Mouse (Mus musculus): ENCODE data around the gene Lmntd1. TPM values are rescaled to one million over a fixed set of nuclear protein-coding genes. Genes with fewer than 3 reads are reported as not detected.

The Lmntd1 gene
- polyA plus RNA-seq, 1 experiment from 2014 or later: 1.8 TPM

- Histone ChIP-seq H3K4me1 (ENCODE audit: control insufficient read depth, insufficient read depth, low read depth, low read length) (no peaks in the 10 kb centered on the region), H3K27ac (ENCODE audit: low read depth, low read length) (no peak overlapping the region), H3K4me3 (ENCODE audit: low read length) (no peak overlapping the region), H3K36me3 (ENCODE audit: control insufficient read depth, insufficient read depth, low read length) (no peaks in the 10 kb centered on the region), H3K9me3 (ENCODE audit: control insufficient read depth, low read length) (no peaks in the 10 kb centered on the region), H3K4me2 (ENCODE audit: low read length) (no peak overlapping the region), H3K27me3 (replicated peaks; ENCODE audit: control insufficient read depth, insufficient read depth, low read length) (no peaks in the 10 kb centered on the region), H3K9ac (ENCODE audit: low read depth, low read length) (no peak overlapping the region)
- no peak for ATAC-seq
- 75% methylated on average over 5 of the region's 5 CpGs for WGBS
Measured at GRCm38 (mm10) chr6:145610901-145611300, 3.2 kb downstream of the Lmntd1 start.

GRCm38 (mm10) chr6:145608693-145609092 lies 5.4 kb downstream of the Lmntd1 start:
- no peak for ATAC-seq
- Histone ChIP-seq H3K4me3 (ENCODE audit: low read length) (no peak overlapping the region), H3K9ac (ENCODE audit: low read depth, low read length) (no peak overlapping the region), H3K9me3 (ENCODE audit: control insufficient read depth, low read length) (no peaks in the 10 kb centered on the region), H3K4me1 (ENCODE audit: control insufficient read depth, insufficient read depth, low read depth, low read length) (peaks cover 2% of the 10 kb centered on the region; the same call in 1 of the 2 replicates), H3K27ac (ENCODE audit: low read depth, low read length) (no peak overlapping the region), H3K36me3 (ENCODE audit: control insufficient read depth, insufficient read depth, low read length) (no peaks in the 10 kb centered on the region), H3K27me3 (replicated peaks; ENCODE audit: control insufficient read depth, insufficient read depth, low read length) (no peaks in the 10 kb centered on the region), H3K4me2 (ENCODE audit: low read length) (no peak overlapping the region)
- WGBS: 92% methylated on average over 5 of the region's 5 CpGs

GRCm38 (mm10) chr6:145607746-145608145 lies 6.4 kb downstream of the Lmntd1 start:
- Histone ChIP-seq H3K4me2 (ENCODE audit: low read length) (no peak overlapping the region), H3K9ac (ENCODE audit: low read depth, low read length) (no peak overlapping the region), H3K27ac (ENCODE audit: low read depth, low read length) (no peak overlapping the region), H3K4me3 (ENCODE audit: low read length) (no peak overlapping the region), H3K4me1 (ENCODE audit: control insufficient read depth, insufficient read depth, low read depth, low read length) (peaks cover 2% of the 10 kb centered on the region; the same call in 1 of the 2 replicates), H3K36me3 (ENCODE audit: control insufficient read depth, insufficient read depth, low read length) (no peaks in the 10 kb centered on the region), H3K27me3 (replicated peaks; ENCODE audit: control insufficient read depth, insufficient read depth, low read length) (no peaks in the 10 kb centered on the region), H3K9me3 (ENCODE audit: control insufficient read depth, low read length) (no peaks in the 10 kb centered on the region)
- no peak for ATAC-seq
- 88% methylated on average over 4 of the region's 4 CpGs for WGBS

GRCm38 (mm10) chr6:145605203-145605602 lies 8.9 kb downstream of the Lmntd1 start:
- no peaks in the 10 kb centered on the region for H3K9me3 ChIP-seq (ENCODE audit: control insufficient read depth, low read length)
- H3K27ac ChIP-seq (ENCODE audit: low read depth, low read length): 0 out of 2 replicates have a peak overlapping the region, but pooled peaks have one; percentile 3
- no peak overlapping the region for H3K4me3 ChIP-seq (ENCODE audit: low read length)
- peaks cover 2% of the 10 kb centered on the region; the same call in 1 of the 2 replicates for H3K4me1 ChIP-seq (ENCODE audit: control insufficient read depth, insufficient read depth, low read depth, low read length)
- no peak overlapping the region for H3K9ac ChIP-seq (ENCODE audit: low read depth, low read length)
- H3K4me2 ChIP-seq (ENCODE audit: low read length): no peak overlapping the region
- no peaks in the 10 kb centered on the region for H3K27me3 ChIP-seq (replicated peaks; ENCODE audit: control insufficient read depth, insufficient read depth, low read length)
- no peaks in the 10 kb centered on the region for H3K36me3 ChIP-seq (ENCODE audit: control insufficient read depth, insufficient read depth, low read length)
- no peak for ATAC-seq
- WGBS: 28% methylated on average over 3 of the region's 3 CpGs

GRCm38 (mm10) chr6:145604648-145605047 lies 9.5 kb downstream of the Lmntd1 start:
- Histone ChIP-seq H3K9me3 (ENCODE audit: control insufficient read depth, low read length) (no peaks in the 10 kb centered on the region), H3K36me3 (ENCODE audit: control insufficient read depth, insufficient read depth, low read length) (no peaks in the 10 kb centered on the region), H3K4me1 (ENCODE audit: control insufficient read depth, insufficient read depth, low read depth, low read length) (peaks cover 2% of the 10 kb centered on the region; the same call in 1 of the 2 replicates), H3K27me3 (replicated peaks; ENCODE audit: control insufficient read depth, insufficient read depth, low read length) (no peaks in the 10 kb centered on the region), H3K4me2 (ENCODE audit: low read length) (no peak overlapping the region), H3K27ac (ENCODE audit: low read depth, low read length) (no peak overlapping the region), H3K9ac (ENCODE audit: low read depth, low read length) (no peak overlapping the region), H3K4me3 (ENCODE audit: low read length) (no peak overlapping the region)
- ATAC-seq: no peak
- WGBS: 74% methylated on average over 4 of the region's 4 CpGs

GRCm38 (mm10) chr6:145604126-145604525 lies 10.0 kb downstream of the Lmntd1 start:
- H3K27me3 ChIP-seq (replicated peaks; ENCODE audit: control insufficient read depth, insufficient read depth, low read length): no peaks in the 10 kb centered on the region
- no peak overlapping the region for H3K27ac ChIP-seq (ENCODE audit: low read depth, low read length)
- no peaks in the 10 kb centered on the region for H3K9me3 ChIP-seq (ENCODE audit: control insufficient read depth, low read length)
- H3K36me3 ChIP-seq (ENCODE audit: control insufficient read depth, insufficient read depth, low read length): no peaks in the 10 kb centered on the region
- H3K9ac ChIP-seq (ENCODE audit: low read depth, low read length): no peak overlapping the region
- H3K4me1 ChIP-seq (ENCODE audit: control insufficient read depth, insufficient read depth, low read depth, low read length): peaks cover 2% of the 10 kb centered on the region; the same call in 1 of the 2 replicates
- H3K4me3 ChIP-seq (ENCODE audit: low read length): no peak overlapping the region
- no peak overlapping the region for H3K4me2 ChIP-seq (ENCODE audit: low read length)
- WGBS: 21% methylated on average over 2 of the region's 2 CpGs
- no peak for ATAC-seq

- Histone ChIP-seq H3K27me3 (replicated peaks; ENCODE audit: control insufficient read depth, insufficient read depth, low read length) (no peaks in the 10 kb centered on the region), H3K9ac (ENCODE audit: low read depth, low read length) (no peak overlapping the region), H3K4me2 (ENCODE audit: low read length) (no peak overlapping the region), H3K36me3 (ENCODE audit: control insufficient read depth, insufficient read depth, low read length) (no peaks in the 10 kb centered on the region), H3K4me3 (ENCODE audit: low read length) (no peak overlapping the region), H3K4me1 (ENCODE audit: control insufficient read depth, insufficient read depth, low read depth, low read length) (no peaks in the 10 kb centered on the region), H3K9me3 (ENCODE audit: control insufficient read depth, low read length) (no peaks in the 10 kb centered on the region), H3K27ac (ENCODE audit: low read depth, low read length) (no peak overlapping the region; the same call in 1 of the 2 replicates)
- ATAC-seq: no peak
- WGBS: 60% methylated on average over 11 of the region's 11 CpGs
Measured at GRCm38 (mm10) chr6:145598794-145599555, 15.1 kb downstream of the Lmntd1 start.

GRCm38 (mm10) chr6:145595905-145596304 lies 18.2 kb downstream of the Lmntd1 start:
- 82% methylated on average over 4 of the region's 4 CpGs for WGBS
- Histone ChIP-seq H3K4me1 (ENCODE audit: control insufficient read depth, insufficient read depth, low read depth, low read length) (peaks cover 3% of the 10 kb centered on the region), H3K9me3 (ENCODE audit: control insufficient read depth, low read length) (no peaks in the 10 kb centered on the region), H3K27ac (ENCODE audit: low read depth, low read length) (no peak overlapping the region), H3K4me2 (ENCODE audit: low read length) (no peak overlapping the region), H3K36me3 (ENCODE audit: control insufficient read depth, insufficient read depth, low read length) (no peaks in the 10 kb centered on the region), H3K9ac (ENCODE audit: low read depth, low read length) (no peak overlapping the region), H3K27me3 (replicated peaks; ENCODE audit: control insufficient read depth, insufficient read depth, low read length) (no peaks in the 10 kb centered on the region), H3K4me3 (ENCODE audit: low read length) (no peak overlapping the region)
- ATAC-seq: no peak

- no peak overlapping the region for H3K4me2 ChIP-seq (ENCODE audit: low read length)
- 81% methylated on average over 7 of the region's 7 CpGs for WGBS
Measured at GRCm38 (mm10) chr6:145593991-145594390, 20.1 kb downstream of the Lmntd1 start.

More at GRCm38 (mm10) chr6:145593991-145594390, 20.1 kb downstream of the Lmntd1 start:
- Histone ChIP-seq H3K9me3 (ENCODE audit: control insufficient read depth, low read length) (no peaks in the 10 kb centered on the region), H3K36me3 (ENCODE audit: control insufficient read depth, insufficient read depth, low read length) (no peaks in the 10 kb centered on the region), H3K27ac (ENCODE audit: low read depth, low read length) (no peak overlapping the region), H3K4me1 (ENCODE audit: control insufficient read depth, insufficient read depth, low read depth, low read length) (peaks cover 3% of the 10 kb centered on the region), H3K27me3 (replicated peaks; ENCODE audit: control insufficient read depth, insufficient read depth, low read length) (no peaks in the 10 kb centered on the region), H3K9ac (ENCODE audit: low read depth, low read length) (no peak overlapping the region), H3K4me3 (ENCODE audit: low read length) (no peak overlapping the region)
- no peak for ATAC-seq
